Mouse (Mus musculus): ENCODE data around the gene Lnx1.

Gene Lnx1

GRCm38 (mm10) chr5:74647584-74647984, 55.1 kb downstream of the Lnx1 start:
- DNase-seq, result no peak

- DNase-seq, result no peak
Measured at GRCm38 (mm10) chr5:74642291-74642690, 60.4 kb downstream of the Lnx1 start.

DNA sequence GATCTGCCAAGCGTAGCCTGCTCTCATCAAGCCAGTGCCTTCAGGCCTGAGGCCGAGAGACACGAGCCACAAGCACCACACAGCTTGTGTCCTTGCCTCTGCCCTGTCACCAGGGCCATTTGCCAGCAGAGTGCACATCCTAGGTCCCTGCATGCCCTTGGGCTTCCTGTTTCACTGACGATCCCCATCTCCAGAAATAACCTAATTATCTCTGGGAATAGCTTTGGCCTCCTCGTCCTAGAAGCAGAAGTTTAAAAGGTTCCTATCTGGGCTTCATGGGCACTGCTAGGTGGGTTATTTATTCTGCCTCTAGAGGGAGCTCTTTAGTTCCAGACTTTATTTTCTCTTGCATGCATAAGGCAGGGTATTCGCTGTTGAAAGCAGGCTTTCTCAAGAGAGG, 61.7 kb downstream of the Lnx1 start:
- peak; percentile 58 to 62 for DNase-seq

DNA sequence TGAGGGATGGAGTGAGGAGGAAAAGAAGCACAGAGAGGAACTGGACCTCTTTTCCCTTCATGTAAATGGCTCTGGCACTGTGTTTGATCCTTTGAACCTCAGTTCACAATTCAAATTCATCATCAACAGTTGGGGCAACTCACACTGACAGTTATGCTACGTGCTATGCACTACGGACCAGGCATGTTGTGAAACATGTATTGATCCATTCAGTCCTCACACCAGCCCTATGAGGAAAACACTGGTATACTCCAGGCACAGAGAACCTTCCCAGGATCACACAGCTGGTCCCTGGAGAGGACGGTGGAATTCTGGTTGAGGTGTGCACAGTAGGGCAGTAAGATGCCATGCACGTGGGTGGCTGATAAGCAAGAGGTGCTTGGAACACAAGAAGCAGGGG, 62.2 kb downstream of the Lnx1 start:
- no peak for DNase-seq

DNA sequence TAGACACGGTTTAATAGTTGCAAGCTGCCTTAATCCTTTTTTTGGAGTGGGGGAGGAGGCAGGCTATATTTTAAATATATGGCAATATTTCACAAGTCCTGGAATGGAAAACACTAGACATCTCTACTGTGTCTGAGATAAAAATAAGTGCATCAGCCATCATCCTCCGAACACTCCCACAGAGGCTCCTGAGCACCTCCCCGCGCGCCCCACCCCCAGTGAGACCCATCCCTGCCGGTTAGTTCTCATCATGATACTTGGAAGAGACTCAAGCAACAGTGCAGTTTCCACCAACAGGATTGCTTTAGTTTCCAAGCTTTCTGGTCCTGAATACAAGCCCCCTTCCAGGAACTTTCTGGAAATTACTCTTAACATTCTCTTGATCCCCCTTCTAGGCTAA, 63.2 kb downstream of the Lnx1 start:
- no peak for DNase-seq

- no peak for DNase-seq
Measured at GRCm38 (mm10) chr5:74634391-74634790, 68.3 kb downstream of the Lnx1 start.

GRCm38 (mm10) chr5:74633453-74633852, 69.3 kb downstream of the Lnx1 start:
- DNase-seq, result no peak

GRCm38 (mm10) chr5:74632369-74633114, 70.2 kb downstream of the Lnx1 start:
- DNase-seq, result no peak

- no peak for DNase-seq
Measured at GRCm38 (mm10) chr5:74628001-74628400, 74.7 kb downstream of the Lnx1 start.

DNA sequence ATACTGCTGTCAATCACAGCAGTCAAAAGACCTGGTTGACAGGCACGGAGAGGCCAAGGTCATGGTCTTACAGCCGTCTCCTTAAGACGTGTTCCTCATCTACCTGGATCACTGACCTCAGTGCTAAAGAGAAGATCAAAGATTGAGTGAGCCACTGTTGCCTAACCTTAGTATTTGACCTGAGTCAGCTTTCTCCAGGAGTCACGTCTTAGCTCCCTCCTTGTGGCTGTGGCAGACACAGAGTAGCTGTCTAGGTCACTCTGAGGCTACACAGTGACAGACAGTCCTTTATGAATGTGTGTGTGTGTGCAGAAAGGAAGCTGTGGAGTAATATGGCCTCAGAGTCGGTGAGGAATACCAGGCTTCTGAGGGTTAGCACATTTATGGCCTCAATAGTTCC, 78.3 kb downstream of the Lnx1 start:
- DNase-seq, result peak in 1 of 2 experiments; percentile 22

GRCm38 (mm10) chr5:74623316-74624000, 79.3 kb downstream of the Lnx1 start:
- no peak for DNase-seq

- no peak for DNase-seq
Measured at GRCm38 (mm10) chr5:74621691-74622470, 80.8 kb downstream of the Lnx1 start.

DNA sequence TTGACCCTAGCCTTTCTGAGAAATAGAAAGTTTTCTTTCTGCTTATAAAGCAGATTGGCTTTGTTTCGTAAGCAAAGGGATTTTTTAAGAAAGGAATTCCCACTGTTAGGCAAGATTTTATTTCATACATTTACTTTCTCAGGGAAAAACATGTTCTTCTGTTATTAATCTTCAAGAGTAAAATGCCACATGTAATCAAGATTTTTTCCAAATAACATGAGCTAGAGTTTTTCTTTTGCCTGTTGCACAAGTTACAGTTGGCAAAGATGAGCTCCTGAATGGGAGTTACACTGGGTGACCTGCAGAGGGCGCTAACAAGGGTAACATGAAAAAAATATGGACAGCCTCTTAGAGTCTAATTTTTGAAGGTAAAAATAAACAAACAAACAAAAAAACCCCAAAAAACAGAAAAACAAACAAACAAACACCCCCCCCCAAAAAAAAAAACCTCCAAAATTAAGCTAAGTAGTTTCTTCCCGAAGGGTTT, 84.1 kb downstream of the Lnx1 start:
- DNase-seq, result peak in 1 of 2 experiments; percentile 56

- DNase-seq, result no peak
Measured at GRCm38 (mm10) chr5:74617816-74618572, 84.7 kb downstream of the Lnx1 start.

GRCm38 (mm10) chr5:74613491-74614151, 89.1 kb downstream of the Lnx1 start:
- no peak for DNase-seq

GRCm38 (mm10) chr5:74612713-74613112, 90.0 kb downstream of the Lnx1 start:
- no peak for DNase-seq

DNA sequence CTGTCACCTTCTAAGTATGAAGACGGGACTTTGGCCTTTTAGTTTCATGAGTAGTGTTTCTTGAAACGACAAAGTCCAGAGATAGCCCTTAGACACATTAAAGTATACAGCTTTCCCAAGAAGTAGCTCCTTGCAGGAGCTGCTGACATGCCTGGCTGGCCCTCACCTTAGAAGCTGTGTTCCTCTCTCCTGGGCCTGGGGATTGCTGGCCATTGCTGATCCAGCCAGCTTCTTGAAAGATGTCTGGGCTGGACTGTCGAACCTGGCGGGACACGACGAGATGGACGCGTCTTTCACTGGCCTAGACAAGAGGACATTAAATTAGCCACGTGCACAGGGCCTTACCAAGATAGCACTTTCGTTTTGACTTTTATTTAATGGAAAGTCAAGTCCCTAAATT, 92.2 kb downstream of the Lnx1 start:
- DNase-seq, result no peak

DNA sequence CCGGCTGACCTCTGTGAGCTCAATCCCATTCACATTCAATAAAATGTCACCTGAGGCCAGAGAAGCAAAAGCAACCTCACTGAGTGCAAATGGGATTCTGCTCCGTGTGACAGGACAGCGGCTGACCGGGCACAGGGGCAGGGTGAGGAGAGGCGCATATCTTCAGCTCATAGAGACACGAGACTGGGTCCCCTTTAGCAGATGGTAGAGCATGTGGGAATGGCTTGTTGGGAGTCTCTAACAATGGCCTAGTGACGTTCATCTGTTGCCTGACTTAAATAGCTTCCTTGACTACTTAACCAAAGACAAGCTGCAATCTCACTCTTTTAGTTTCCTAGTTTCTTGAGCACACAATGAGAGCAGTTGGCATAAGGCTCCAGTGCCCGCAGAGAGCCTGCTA, 96.5 kb downstream of the Lnx1 start:
- no peak for DNase-seq

DNA sequence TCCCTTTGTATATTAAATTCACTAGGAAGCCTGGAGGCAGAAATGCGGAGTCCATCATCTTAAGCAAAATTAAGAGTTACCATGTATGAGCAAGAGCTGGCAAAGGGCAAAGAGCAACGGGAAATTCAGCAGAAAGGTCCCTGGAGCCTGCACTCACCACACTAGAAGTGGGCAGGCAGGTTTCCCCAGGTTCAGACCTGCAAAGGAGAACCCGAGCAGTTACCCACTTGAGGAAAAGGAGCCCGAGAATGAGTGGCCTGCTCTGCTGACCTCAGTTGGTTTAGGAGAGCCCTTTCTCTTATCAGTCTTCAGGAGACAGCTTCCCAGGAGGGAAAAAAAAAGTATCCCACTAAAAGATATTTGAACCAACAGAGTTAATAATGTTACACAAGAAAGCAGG, 99.4 kb downstream of the Lnx1 start:
- no peak for DNase-seq

DNA sequence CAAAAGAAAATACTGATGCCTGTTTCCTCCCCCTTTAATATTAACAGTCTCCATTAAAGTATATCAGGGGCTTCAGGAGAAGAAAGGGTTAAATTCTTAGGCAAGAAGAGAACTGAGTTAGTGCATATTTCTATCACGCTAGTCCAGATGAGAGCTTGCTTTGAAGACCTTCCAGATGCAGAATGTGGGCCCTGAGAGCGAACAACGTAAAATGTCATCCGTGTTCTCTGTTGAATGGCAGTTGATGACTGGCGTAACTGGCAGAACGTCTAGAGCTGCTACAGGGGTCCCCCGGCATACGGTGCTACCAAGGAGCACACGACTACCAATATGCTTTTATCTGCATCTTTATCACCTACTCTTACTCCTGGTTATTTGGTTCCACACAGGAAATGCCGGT, 100.3 kb downstream of the Lnx1 start:
- DNase-seq, result no peak

GRCm38 (mm10) chr5:74601965-74602364, 100.7 kb downstream of the Lnx1 start:
- no peak for DNase-seq

GRCm38 (mm10) chr5:74601171-74601570, 101.5 kb downstream of the Lnx1 start:
- peak in 1 of 2 experiments; percentile 25 for DNase-seq
